Mouse (Mus musculus) spleen, adult 10 weeks (tissue): ENCODE results near the gene Cyth1. TPM values are rescaled to one million over a fixed set of nuclear protein-coding genes. Genes with fewer than 3 reads are reported as not detected.

Source experiments
- polyA plus RNA-seq: library from polyadenylated mRNA; stranded (reverse); fragments of 350-450 nt; fragmentation: Illumina TruSeq; extraction: RNeasy Lipid Tissue Mini Kit (QIAGEN cat#74804); gene quantifications from one replicate; pipeline ENCODE4 v1.2.3, GENCODE M21; 2015; ENCODE audit warnings: low replicate concordance; ENCODE audit not compliant: insufficient read depth

Cyth1 gene
- 188 TPM for polyA plus RNA-seq

DNA sequence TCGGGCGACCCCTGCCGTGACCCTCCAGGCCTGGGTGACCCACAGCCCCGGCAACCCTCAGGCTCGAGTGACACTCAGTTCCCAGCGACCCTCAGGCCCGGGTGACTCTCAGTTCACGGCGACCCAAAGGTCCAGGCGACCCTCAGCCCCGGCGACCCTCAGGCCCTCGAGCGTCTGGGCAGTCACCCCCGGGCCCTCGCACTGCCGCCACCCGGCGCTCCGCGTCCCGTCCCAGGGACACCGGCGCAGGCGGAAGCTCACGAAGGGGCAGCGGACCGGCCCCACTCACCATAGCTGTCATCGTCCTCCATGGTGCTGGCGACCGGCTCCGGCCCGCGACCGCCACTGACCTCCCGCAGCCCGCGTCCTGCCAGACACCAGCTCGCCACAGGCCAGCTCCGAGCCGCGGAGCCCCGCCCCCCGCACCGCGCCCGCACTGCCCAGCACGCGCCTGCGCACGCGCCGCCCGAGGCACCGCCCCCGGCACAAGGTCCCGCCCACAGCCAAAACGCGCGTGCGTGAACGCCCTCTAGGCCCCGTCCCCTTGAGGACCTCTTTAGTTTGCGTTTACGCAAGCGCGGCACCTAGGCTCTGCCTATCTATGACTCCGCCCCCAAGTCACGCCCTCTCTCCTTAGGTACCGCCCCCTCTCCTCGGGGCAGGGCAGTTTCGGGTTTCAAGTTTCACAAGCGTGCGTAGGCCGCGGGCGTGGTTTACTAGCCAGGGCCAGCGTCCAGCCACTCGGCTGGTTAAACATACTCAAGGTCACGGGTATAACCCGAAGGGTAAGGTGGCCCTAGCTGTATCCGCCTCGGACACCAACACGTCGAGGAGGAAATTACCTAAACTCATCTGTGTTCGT, at the start of gene Cyth1:
Cyth1 (minus strand) TSS at position 443 of the 862 bp plus-strand sequence.

DNA sequence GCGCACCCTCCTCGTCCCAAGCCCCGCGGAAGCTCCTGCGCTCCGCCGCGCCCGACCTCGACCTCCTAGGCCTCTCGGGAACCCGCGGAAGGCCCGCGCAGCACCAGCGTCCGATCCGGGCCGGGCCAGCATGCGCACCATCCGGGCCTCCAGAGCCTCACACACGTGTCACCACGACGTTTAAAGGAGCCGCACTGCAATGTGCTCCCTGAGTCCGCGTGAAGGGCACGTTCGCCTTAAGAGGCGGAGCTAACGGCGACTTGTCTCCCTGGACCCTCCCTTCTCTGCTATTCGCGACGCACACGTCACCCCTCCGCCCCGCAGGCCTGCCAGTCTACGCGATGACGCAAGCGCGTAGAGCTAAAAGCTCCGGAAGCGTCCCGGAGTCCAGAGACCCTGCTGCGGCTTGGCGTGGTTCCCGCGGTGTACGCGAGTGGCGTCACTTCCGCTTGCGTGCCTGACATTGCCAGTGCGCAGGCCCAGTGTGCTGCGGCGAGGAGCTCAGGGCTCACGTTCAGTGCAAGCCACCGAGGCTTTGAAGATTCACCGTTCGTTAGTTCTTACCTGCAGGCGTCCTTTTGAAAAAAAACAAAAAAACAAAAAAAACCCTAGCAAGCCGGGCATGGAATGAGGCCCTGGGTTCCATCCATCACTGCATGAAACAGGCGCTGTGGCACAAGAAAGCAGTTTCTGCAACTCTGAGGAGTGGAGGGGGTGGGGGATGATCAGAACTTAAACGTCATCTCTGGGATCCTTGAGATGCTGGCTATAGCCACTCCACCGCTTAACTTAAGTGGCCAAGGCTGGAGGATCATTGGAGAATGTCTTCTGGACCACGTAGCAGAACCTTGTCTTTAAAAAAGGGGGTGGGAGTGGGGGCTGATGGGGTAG, 41.9 kb upstream of the Cyth1 start, which contains the start of gene Usp36:
Usp36 (minus strand) TSS at position 246 of the 891 bp plus-strand sequence.

DNA sequence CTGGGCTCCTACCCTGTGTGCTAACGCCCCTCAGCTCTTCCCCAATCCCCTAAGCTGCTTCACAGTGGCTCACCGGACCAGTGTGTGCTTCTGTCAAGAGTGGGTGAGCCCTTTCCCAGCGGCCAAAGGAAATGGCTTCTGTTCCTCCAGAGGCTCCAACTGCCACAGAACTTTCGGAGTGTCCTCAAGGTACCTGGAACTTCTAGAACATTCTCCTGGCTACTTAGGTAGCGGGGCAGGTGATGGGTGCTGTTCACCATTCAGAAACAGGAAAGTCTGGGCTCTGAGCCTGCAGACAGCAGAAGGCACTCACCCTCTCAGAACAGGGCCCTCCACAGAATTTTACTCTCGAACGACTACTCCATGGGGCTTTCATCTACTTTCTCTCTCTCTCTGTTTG, 117.9 kb downstream of the Cyth1 start, which contains the start of gene Dnah17:
Dnah17 (minus strand) TSS at position 101 of the 400 bp plus-strand sequence.

Other genes with a start within 250 kb of the Cyth1 start
- 0.12 TPM for gene Dnah17, start 118.0 kb downstream of the Cyth1 start, polyA plus RNA-seq
- gene Usp36, start 41.7 kb upstream of the Cyth1 start, polyA plus RNA-seq: 20.9 TPM
- gene Cep295nl, start 93.9 kb upstream of the Cyth1 start, polyA plus RNA-seq: 0.23 TPM
- 117 TPM for gene Timp2, start 107.1 kb upstream of the Cyth1 start, polyA plus RNA-seq
- gene Lgals3bp, start 153.5 kb upstream of the Cyth1 start, polyA plus RNA-seq: 116 TPM
- gene Cant1, start 170.5 kb upstream of the Cyth1 start, polyA plus RNA-seq: 21.0 TPM
- 10.3 TPM for gene C1qtnf1, start 179.6 kb upstream of the Cyth1 start, polyA plus RNA-seq
- gene Engase, start 228.2 kb upstream of the Cyth1 start, polyA plus RNA-seq: 4.4 TPM